Mouse (Mus musculus) liver, embryonic 14.5 days (tissue): Measurements from ENCODE around the gene Mrgbp.

Source experiments
- CTCF ChIP-seq: IDR thresholded peaks from 2 replicates; pipeline ENCODE4 v1.5.1; 2016; ENCODE audit warnings: antibody characterized with exemption, low read depth, control low read depth
- EP300 ChIP-seq: IDR thresholded peaks from 2 replicates; pipeline ENCODE4 v1.6.1; 2016; ENCODE audit warnings: antibody characterized with exemption, low read depth

GRCm38 (mm10) chr2:180569028-180569643 is 12.0 kb upstream of the Mrgbp start:
- no peak for TF ChIP-seq CTCF
- TF ChIP-seq EP300, result no peak
